Mouse (Mus musculus) CH12.LX (cell line): Measurements from ENCODE around the gene Lypd6. TPM values are rescaled to one million over a fixed set of nuclear protein-coding genes. Genes with fewer than 3 reads are reported as not detected.

Experiments
- DNase-seq: peaks from one replicate; pipeline ENCODE4 v3.0.0-alpha.2; 2013; ENCODE audit errors: extremely low read depth
- H3K27ac ChIP-seq: 2 replicates; pipeline ENCODE4 v1.5.1; 2012; ENCODE audit warnings: low read depth, mild to moderate bottlenecking, control low read depth, moderate library complexity; ENCODE audit not compliant: insufficient read depth
- H3K27me3 ChIP-seq: replicated peaks from 2 replicates; pipeline ENCODE3; 2012; ENCODE audit warnings: inconsistent platforms
- H3K36me3 ChIP-seq, 2 experiments: replicated peaks in 1 of 2; 2 replicates each; pipeline versions ENCODE3 to v1.6.1; 2012; ENCODE audit warnings: inconsistent platforms in 1 of 2, low read length in 1 of 2, mild to moderate bottlenecking in 1 of 2, mixed read lengths in 1 of 2, moderate library complexity in 1 of 2; ENCODE audit not compliant: control insufficient read depth in 1 of 2, insufficient read depth in 1 of 2
- H3K4me1 ChIP-seq, 2 experiments: 2 replicates each; pipeline ENCODE4 v1.6.1; 2012; ENCODE audit warnings: inconsistent platforms in 1 of 2, moderate library complexity in 1 of 2; ENCODE audit not compliant: insufficient read depth in 2 of 2, control insufficient read depth in 1 of 2
- H3K4me2 ChIP-seq: 2 replicates; pipeline ENCODE4 v1.6.1; 2012; ENCODE audit warnings: low read depth, mild to moderate bottlenecking, control low read depth; ENCODE audit not compliant: poor library complexity, insufficient read depth, severe bottlenecking
- H3K4me3 ChIP-seq, 3 experiments: fragments of 150-350 bp in 1 of 3; sonication (generic) in 1 of 3; replicated peaks in 1 of 3; 2 replicates each; pipeline versions ENCODE3 to v1.5.1; 2011 to 2012; ENCODE audit warnings: low read depth in 2 of 3, low read length in 2 of 3, mild to moderate bottlenecking in 2 of 3, moderate library complexity in 2 of 3, control low read depth in 1 of 3, improper control_type of control experiment in 1 of 3, inconsistent platforms in 1 of 3, mixed read lengths in 1 of 3; ENCODE audit not compliant: poor library complexity in 1 of 3
- H3K79me2 ChIP-seq: replicated peaks from 2 replicates; pipeline ENCODE4 v1.6.1; 2012; ENCODE audit warnings: mild to moderate bottlenecking, moderate library complexity; ENCODE audit not compliant: control insufficient read depth, poor library complexity, insufficient read depth, severe bottlenecking; ENCODE audit errors: extremely low read depth
- H3K9ac ChIP-seq: 2 replicates; pipeline ENCODE4 v1.6.1; 2012; ENCODE audit warnings: low read depth, mild to moderate bottlenecking, control low read depth, moderate library complexity; ENCODE audit not compliant: insufficient read depth
- H3K9me3 ChIP-seq: replicated peaks from 2 replicates; pipeline ENCODE3; 2012; ENCODE audit warnings: low read length, inconsistent platforms, mixed read lengths
- CHD1 ChIP-seq: IDR thresholded peaks from 2 replicates; pipeline ENCODE4 v1.6.1; 2012; ENCODE audit warnings: low read depth, low read length, improper control_type of control experiment, inconsistent platforms
- CHD2 ChIP-seq: IDR thresholded peaks from 2 replicates; pipeline ENCODE4 v1.6.1; 2011; ENCODE audit warnings: low read length, improper control_type of control experiment
- E2F4 ChIP-seq: IDR thresholded peaks from 2 replicates; pipeline ENCODE4 v1.6.1; 2011; ENCODE audit warnings: low read depth, low read length, improper control_type of control experiment; ENCODE audit not compliant: insufficient replicate concordance
- ELF1 ChIP-seq: IDR thresholded peaks from 2 replicates; pipeline ENCODE4 v1.6.1; 2014; ENCODE audit warnings: low read depth, mild to moderate bottlenecking, inconsistent platforms, low read length, improper control_type of control experiment
- ETS1 ChIP-seq: conservative IDR thresholded peaks from 2 replicates; pipeline ENCODE4 v1.6.1; 2012; ENCODE audit warnings: low read depth, mild to moderate bottlenecking, inconsistent platforms, low read length, improper control_type of control experiment, moderate library complexity
- GABPA ChIP-seq: IDR thresholded peaks from 2 replicates; pipeline ENCODE4 v1.6.1; 2012; ENCODE audit warnings: low read depth, low read length, improper control_type of control experiment, inconsistent platforms; ENCODE audit not compliant: insufficient replicate concordance
- HCFC1 ChIP-seq: IDR thresholded peaks from 2 replicates; pipeline ENCODE4 v1.6.1; 2012; ENCODE audit warnings: low read depth, mild to moderate bottlenecking, inconsistent platforms, low read length, improper control_type of control experiment
- IRF4 ChIP-seq: IDR thresholded peaks from 2 replicates; pipeline ENCODE4 v1.6.1; 2014; ENCODE audit warnings: low read depth, mild to moderate bottlenecking, inconsistent platforms, low read length, improper control_type of control experiment
- MAX ChIP-seq: IDR thresholded peaks from 2 replicates; pipeline ENCODE4 v1.6.1; 2011; ENCODE audit warnings: low read length, improper control_type of control experiment
- MAZ ChIP-seq: IDR thresholded peaks from 2 replicates; pipeline ENCODE4 v1.6.1; 2012; ENCODE audit warnings: low read depth, mild to moderate bottlenecking, inconsistent platforms, low read length, improper control_type of control experiment, moderate library complexity
- MXI1 ChIP-seq: IDR thresholded peaks from 2 replicates; pipeline ENCODE4 v1.6.1; 2011; ENCODE audit warnings: mild to moderate bottlenecking, low read depth, low read length, improper control_type of control experiment
- PAX5 ChIP-seq: IDR thresholded peaks from 2 replicates; pipeline ENCODE4 v1.6.1; 2012; ENCODE audit warnings: low read length, inconsistent platforms, mixed read lengths
- POLR2AphosphoS2 ChIP-seq: IDR thresholded peaks from 2 replicates; pipeline ENCODE4 v1.6.1; 2011; ENCODE audit warnings: low read depth, low read length, improper control_type of control experiment
- RAD21 ChIP-seq: IDR thresholded peaks from 2 replicates; pipeline ENCODE4 v1.6.1; 2011; ENCODE audit warnings: low read depth, mild to moderate bottlenecking, low read length, improper control_type of control experiment, moderate library complexity
- RCOR1 ChIP-seq: conservative IDR thresholded peaks from 2 replicates; pipeline ENCODE4 v1.6.1; 2012; ENCODE audit warnings: low read depth, mild to moderate bottlenecking, inconsistent platforms, low read length, improper control_type of control experiment
- SMC3 ChIP-seq: IDR thresholded peaks from 2 replicates; pipeline ENCODE4 v1.6.1; 2011; ENCODE audit warnings: low read depth, low read length, improper control_type of control experiment
- USF1 ChIP-seq: IDR thresholded peaks from 2 replicates; pipeline ENCODE4 v1.6.1; 2014; ENCODE audit warnings: low read depth, mild to moderate bottlenecking, inconsistent platforms, low read length, improper control_type of control experiment
- USF2 ChIP-seq: conservative IDR thresholded peaks from 2 replicates; pipeline ENCODE4 v1.6.1; 2011; ENCODE audit warnings: low read depth, low read length, improper control_type of control experiment
- ZC3H11A ChIP-seq: IDR thresholded peaks from 2 replicates; pipeline ENCODE4 v1.6.1; 2012; ENCODE audit warnings: low read depth, mild to moderate bottlenecking, inconsistent platforms, low read length, improper control_type of control experiment
- ZMIZ1 ChIP-seq: IDR thresholded peaks from 2 replicates; pipeline ENCODE4 v1.6.1; 2012; ENCODE audit warnings: low read depth, mild to moderate bottlenecking, inconsistent platforms, low read length, improper control_type of control experiment
- dilution Hi-C: fragments of 300-500 bp; cut with MboI; formaldehyde crosslinking; loops from 2 replicates; pipeline ENCODE4 v1.14.3; 2020; ENCODE audit warnings: low sequenced_read_pairs; ENCODE audit not compliant: extremely low pct_unique_long_range_greater_than_20kb, extremely low pct_ligation_motif_present
- in situ Hi-C: fragments of 300-500 bp; cut with MboI; formaldehyde crosslinking; loops from 3 replicates; pipeline ENCODE4 v1.14.3; 2019; ENCODE audit warnings: low sequenced_read_pairs, low pct_ligation_motif_present, low pct_unique_long_range_greater_than_20kb, mixed read lengths
- polyA plus RNA-seq: library from polyadenylated mRNA; unstranded; fragments of >175 nt; gene quantifications from 2 replicates; pipeline ENCODE4 v1.2.1, GENCODE M21; 2012; ENCODE audit warnings: low read depth; ENCODE audit not compliant: insufficient read length
- total RNA-seq, 2 experiments: library from RNA; depleted of rRNA; stranded (reverse); fragments of 300-350 nt in 1 of 2; fragments of >200 nt in 1 of 2; gene quantifications; 2 replicates each; pipeline ENCODE4 v1.2.3; 2012 to 2014

Lypd6 gene
- total and polyA plus RNA-seq, 3 experiments: not detected

GRCm38 (mm10) chr2:50166082-50166481 lies 99.9 kb downstream of the Lypd6 start (continued):
- TF ChIP-seq USF1 (no peak), CHD1 (no peak), MAX (no peak)
- TF ChIP-seq, all 38 proteins: peak for 4

DNA sequence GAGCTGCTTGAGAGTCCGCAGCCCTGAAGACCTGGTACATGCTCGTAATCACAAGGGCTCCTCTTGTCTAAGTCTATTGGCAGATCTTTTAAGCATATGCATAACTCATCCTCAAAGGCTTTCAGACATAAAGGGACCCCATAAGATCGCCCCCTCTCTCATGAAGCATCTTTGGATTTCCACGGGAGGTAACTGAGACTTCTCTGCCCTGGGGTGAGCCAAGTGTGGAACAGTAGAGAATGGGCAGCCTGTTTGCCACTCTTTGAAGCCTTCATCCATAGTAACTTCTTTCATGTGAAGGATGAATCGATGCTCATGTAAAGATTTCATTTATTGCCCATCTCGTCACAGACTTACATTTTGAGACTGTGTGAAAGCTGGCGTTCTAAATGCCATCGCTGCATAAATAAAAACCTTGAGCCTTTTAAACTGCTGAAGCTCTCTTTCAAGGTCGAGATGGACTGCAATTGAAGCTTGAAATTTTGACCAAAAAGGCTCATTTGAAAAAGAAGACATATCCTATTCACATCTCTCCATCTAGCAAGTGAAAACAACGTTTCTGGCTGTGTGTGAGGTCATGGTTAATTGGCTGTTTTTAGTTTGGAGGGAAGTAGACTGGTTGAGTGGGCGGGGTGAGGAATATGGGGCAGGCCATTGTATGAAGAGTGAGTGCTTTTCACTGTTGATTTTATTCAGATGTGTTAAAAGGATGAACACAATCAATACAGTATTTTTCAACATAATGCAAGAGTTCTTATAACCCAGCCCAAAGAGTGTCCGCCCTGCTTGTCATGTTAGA lies 107.7 kb downstream of the Lypd6 start:
- no peak for DNase-seq
- TF ChIP-seq MXI1: no peak
- TF ChIP-seq RAD21: no peak
- no peak for TF ChIP-seq USF2
- no peak for TF ChIP-seq HCFC1
- no peak for TF ChIP-seq ETS1
- TF ChIP-seq RCOR1: no peak
- TF ChIP-seq USF1: no peak
- TF ChIP-seq PAX5: no peak
- no peak for TF ChIP-seq ELF1
- no peak for TF ChIP-seq IRF4
- no peak for TF ChIP-seq ZMIZ1
- no peak for TF ChIP-seq CHD2
- no peak for TF ChIP-seq POLR2AphosphoS2
- no peak for TF ChIP-seq MAZ
- no peak for TF ChIP-seq MAX
- no peak for TF ChIP-seq SMC3
- TF ChIP-seq GABPA: no peak
- no peak for TF ChIP-seq E2F4
- no peak for TF ChIP-seq ZC3H11A
- TF ChIP-seq, all 38 proteins: peak for 0
- Histone ChIP-seq H3K79me2 (no peaks in the 10 kb centered on the region), H3K27me3 (no peaks in the 10 kb centered on the region), H3K4me1 (no peaks in the 10 kb centered on the region), H3K27ac (no peak overlapping the region), H3K4me3 (no peak overlapping the region), H3K9me3 (peaks cover 3% of the 10 kb centered on the region), H3K9ac (no peak overlapping the region), H3K36me3 (no peaks in the 10 kb centered on the region), H3K4me2 (no peak overlapping the region)
- in situ Hi-C loops: no loop called here
- dilution Hi-C loops: no loop called here
